Mouse (Mus musculus): ENCODE measurements around the gene Zswim9. TPM values are rescaled to one million over a fixed set of nuclear protein-coding genes. Genes with fewer than 3 reads are reported as not detected.

The Zswim9 gene
- polyA plus RNA-seq (2012; rRNA removed), result 12.1 and 12.5 TPM in 2 replicates

GRCm38 (mm10) chr7:13278308-13278891 lies at the start of gene Zswim9:
Gene Zswim9 (minus strand): TSS chr7:13278721.

DNA sequence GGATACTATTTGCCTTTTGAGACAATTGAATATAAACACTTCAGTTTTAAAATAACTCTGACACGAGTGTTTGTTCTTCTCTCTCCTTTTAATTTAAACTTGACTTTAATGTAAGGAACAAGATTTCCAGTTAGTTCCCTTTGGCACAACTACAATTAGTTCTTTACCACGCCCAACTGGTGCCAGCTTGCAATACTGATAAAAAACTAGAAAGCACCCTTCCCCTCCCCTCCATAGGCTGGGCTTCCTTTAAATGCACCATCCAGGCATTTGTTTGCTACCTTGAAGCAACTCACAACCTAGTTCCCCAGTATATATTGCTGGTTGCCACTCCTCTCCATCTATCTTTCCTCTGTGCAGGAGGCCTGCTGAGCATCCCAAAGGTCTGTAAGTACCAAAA lies 45.8 kb upstream of the Zswim9 start, which contains the start of gene Pla2g4c:
Gene Pla2g4c, plus strand, starts transcription at position 340 of the 400 bp plus-strand sequence.

GRCm38 (mm10) chr7:13277081-13277480 lies 1.4 kb downstream of the Zswim9 start, which contains the start of gene Lig1:
Gene Lig1 (plus strand): TSS chr7:13277283.

GRCm38 (mm10) chr7:13212720-13213119 lies 65.8 kb downstream of the Zswim9 start, which contains the start of gene Vmn1r89:
Gene Vmn1r89 (plus strand): TSS chr7:13213020.

Other genes with a start within 250 kb of the Zswim9 start
- gene Chmp2a, start 243.9 kb downstream of the Zswim9 start, polyA plus RNA-seq (2012; rRNA removed), result 199 and 203 TPM in 2 replicates
- 327 and 336 TPM in 2 replicates for gene Ube2m, start 240.4 kb downstream of the Zswim9 start, polyA plus RNA-seq (2012; rRNA removed)
- 9.8 and 10.5 TPM in 2 replicates for gene Mzf1, start 224.0 kb downstream of the Zswim9 start, polyA plus RNA-seq (2012; rRNA removed)
- gene Vmn1r85, start 183.5 kb downstream of the Zswim9 start, polyA plus RNA-seq (2012; rRNA removed), result 0.04 TPM in 2 replicates
- not detected in 2 replicates for gene Vmn1r86, start 158.8 kb downstream of the Zswim9 start, polyA plus RNA-seq (2012; rRNA removed)
- gene Vmn1r87, start 138.6 kb downstream of the Zswim9 start, polyA plus RNA-seq (2012; rRNA removed), result not detected in 2 replicates
- not detected in 2 replicates for gene Vmn1r88, start 119.2 kb downstream of the Zswim9 start, polyA plus RNA-seq (2012; rRNA removed)
- gene Vmn1r89, start 65.7 kb downstream of the Zswim9 start, polyA plus RNA-seq (2012; rRNA removed), result not detected in 2 replicates
- 51.7 and 54.3 TPM in 2 replicates for gene Lig1, start 1.4 kb downstream of the Zswim9 start, polyA plus RNA-seq (2012; rRNA removed)
- gene Pla2g4c, start 45.9 kb upstream of the Zswim9 start, polyA plus RNA-seq (2012; rRNA removed), result 2.4 and 3.3 TPM in 2 replicates
- gene Cabp5, start 119.4 kb upstream of the Zswim9 start, polyA plus RNA-seq (2012; rRNA removed), result 0.11 and 0.34 TPM in 2 replicates
- gene Bsph1, start 172.1 kb upstream of the Zswim9 start, polyA plus RNA-seq (2012; rRNA removed), result not detected in 2 replicates

All from central nervous system, embryonic 14 days (tissue).